Mouse (Mus musculus): ENCODE results near the gene Sim2. TPM values are rescaled to one million over a fixed set of nuclear protein-coding genes. Genes with fewer than 3 reads are reported as not detected.

The Sim2 gene
- polyA plus RNA-seq, 1 experiment from 2014 or later: not detected

GRCm38 (mm10) chr16:94164236-94164635 lies 79.5 kb downstream of the Sim2 start:
- no peak for ATAC-seq
- H3K27ac ChIP-seq: no peak overlapping the region
- no peaks in the 10 kb centered on the region for H3K27me3 ChIP-seq (replicated peaks)

GRCm38 (mm10) chr16:94164978-94165377 lies 80.2 kb downstream of the Sim2 start:
- Histone ChIP-seq H3K9me3 (no peaks in the 10 kb centered on the region), H3K4me1 (replicated peaks) (0 out of 2 replicates have a peak, but pooled peaks cover 2% of the 10 kb centered on the region), H3K9ac (no peak overlapping the region), H3K36me3 (no peaks in the 10 kb centered on the region), H3K27me3 (replicated peaks) (no peaks in the 10 kb centered on the region), H3K27ac (no peak overlapping the region), H3K4me2 (replicated peaks) (no peak overlapping the region), H3K4me3 (replicated peaks) (no peak overlapping the region)
- 27% methylated on average over 5 of the region's 5 CpGs for WGBS
- no peak for ATAC-seq

More at GRCm38 (mm10) chr16:94164236-94164635, 79.5 kb downstream of the Sim2 start:
- no peak overlapping the region for H3K4me3 ChIP-seq (replicated peaks)
- H3K4me1 ChIP-seq (replicated peaks): 0 out of 2 replicates have a peak, but pooled peaks cover 2% of the 10 kb centered on the region
- H3K9me3 ChIP-seq: no peaks in the 10 kb centered on the region
- no peak overlapping the region for H3K9ac ChIP-seq
- no peaks in the 10 kb centered on the region for H3K36me3 ChIP-seq
- H3K4me2 ChIP-seq (replicated peaks): no peak overlapping the region
- 23% methylated on average over 7 of the region's 7 CpGs for WGBS

GRCm38 (mm10) chr16:94168655-94169545 lies 84.2 kb downstream of the Sim2 start:
- ATAC-seq: no peak
- H3K27ac ChIP-seq: no peak overlapping the region
- no peaks in the 10 kb centered on the region for H3K9me3 ChIP-seq
- H3K4me2 ChIP-seq (replicated peaks): no peak overlapping the region
- no peak overlapping the region for H3K9ac ChIP-seq
- no peaks in the 10 kb centered on the region for H3K27me3 ChIP-seq (replicated peaks)
- no peak overlapping the region for H3K4me3 ChIP-seq (replicated peaks)
- 0 out of 2 replicates have a peak, but pooled peaks cover 2% of the 10 kb centered on the region for H3K4me1 ChIP-seq (replicated peaks)
- WGBS: 83% methylated on average over 16 of the region's 16 CpGs
- H3K36me3 ChIP-seq: no peaks in the 10 kb centered on the region

GRCm38 (mm10) chr16:94170218-94170617 lies 85.5 kb downstream of the Sim2 start:
- H3K27ac ChIP-seq: no peak overlapping the region
- no peaks in the 10 kb centered on the region for H3K36me3 ChIP-seq
- H3K9ac ChIP-seq: no peak overlapping the region
- no peak for ATAC-seq
- no peaks in the 10 kb centered on the region for H3K27me3 ChIP-seq (replicated peaks)
- no peaks in the 10 kb centered on the region for H3K9me3 ChIP-seq
- 62% methylated on average over 4 of the region's 4 CpGs for WGBS
- H3K4me1 ChIP-seq (replicated peaks): no peaks in the 10 kb centered on the region
- no peak overlapping the region for H3K4me3 ChIP-seq (replicated peaks)
- H3K4me2 ChIP-seq (replicated peaks): no peak overlapping the region

GRCm38 (mm10) chr16:94173361-94173760 lies 88.6 kb downstream of the Sim2 start:
- Histone ChIP-seq H3K4me1 (replicated peaks) (0 out of 2 replicates have a peak, but pooled peaks cover 2% of the 10 kb centered on the region), H3K9ac (no peak overlapping the region), H3K27ac (no peak overlapping the region), H3K36me3 (no peaks in the 10 kb centered on the region), H3K4me2 (replicated peaks) (no peak overlapping the region), H3K9me3 (no peaks in the 10 kb centered on the region), H3K27me3 (replicated peaks) (no peaks in the 10 kb centered on the region), H3K4me3 (replicated peaks) (no peak overlapping the region)
- no peak for ATAC-seq
- 73% methylated on average over 1 of the region's 1 CpGs for WGBS

GRCm38 (mm10) chr16:94175366-94175986 lies 90.7 kb downstream of the Sim2 start:
- no peak overlapping the region for H3K27ac ChIP-seq
- no peak overlapping the region for H3K9ac ChIP-seq
- 0 out of 2 replicates have a peak, but pooled peaks cover 2% of the 10 kb centered on the region for H3K4me1 ChIP-seq (replicated peaks)
- 80% methylated on average over 7 of the region's 7 CpGs for WGBS
- H3K27me3 ChIP-seq (replicated peaks): no peaks in the 10 kb centered on the region
- ATAC-seq: no peak
- H3K36me3 ChIP-seq: no peaks in the 10 kb centered on the region
- H3K9me3 ChIP-seq: no peaks in the 10 kb centered on the region
- H3K4me2 ChIP-seq (replicated peaks): no peak overlapping the region
- H3K4me3 ChIP-seq (replicated peaks): no peak overlapping the region

Other genes with a start within 250 kb of the Sim2 start
- 55.1 and 62.1 TPM in 2 replicates for gene Chaf1b, start 201.0 kb upstream of the Sim2 start, polyA plus RNA-seq (2015; fragmentation: Nextera tagmentation; extraction: Ambion mirVana)
- gene Cldn14, start 76.1 kb upstream of the Sim2 start, polyA plus RNA-seq (2015; fragmentation: Nextera tagmentation; extraction: Ambion mirVana): 0.74 and 0.96 TPM in 2 replicates
- 7.7 and 8.3 TPM in 2 replicates for gene Hlcs, start 228.6 kb downstream of the Sim2 start, polyA plus RNA-seq (2015; fragmentation: Nextera tagmentation; extraction: Ambion mirVana)
- 4.4 and 4.7 TPM in 2 replicates for gene Ripply3, start 243.5 kb downstream of the Sim2 start, polyA plus RNA-seq (2015; fragmentation: Nextera tagmentation; extraction: Ambion mirVana)